Mouse (Mus musculus): ENCODE measurements around the gene Gpn3. TPM values are rescaled to one million over a fixed set of nuclear protein-coding genes. Genes with fewer than 3 reads are reported as not detected.
"Not testable (repeated sequence)": the region's sequence is repeated elsewhere in the genome, so short reads cannot be mapped to it uniquely, and the experiment has no call there.

Gpn3 gene
- total RNA-seq, 2 experiments from 2014 or later = 34.9 to 41.1 TPM

- DNase-seq (ENCODE audit: low spot score in 2 of 2) = no peak
Measured at GRCm38 (mm10) chr5:122415465-122415864, 43.8 kb downstream of the Gpn3 start.

DNA sequence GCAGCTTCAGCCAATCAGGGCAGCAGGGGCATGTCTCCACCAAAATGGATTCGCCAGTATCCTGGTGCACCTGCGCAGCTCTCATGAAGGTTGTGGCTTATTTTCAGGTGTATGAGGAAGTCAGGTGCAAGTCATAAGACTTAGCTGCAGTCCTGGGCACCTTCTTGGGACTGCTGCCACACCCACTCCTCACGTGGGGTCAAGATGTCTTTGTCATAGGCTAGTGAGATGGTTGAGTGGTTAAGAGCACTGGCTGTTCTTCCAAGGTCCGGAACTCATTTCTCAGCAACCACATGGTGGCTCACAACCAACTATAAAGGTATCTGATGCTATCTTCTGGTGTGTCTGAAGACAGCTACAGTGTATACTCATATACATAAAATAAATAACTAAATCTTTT lies 49.0 kb downstream of the Gpn3 start:
- DNase-seq (ENCODE audit: low spot score in 2 of 2) = not testable (repeated sequence)

DNA sequence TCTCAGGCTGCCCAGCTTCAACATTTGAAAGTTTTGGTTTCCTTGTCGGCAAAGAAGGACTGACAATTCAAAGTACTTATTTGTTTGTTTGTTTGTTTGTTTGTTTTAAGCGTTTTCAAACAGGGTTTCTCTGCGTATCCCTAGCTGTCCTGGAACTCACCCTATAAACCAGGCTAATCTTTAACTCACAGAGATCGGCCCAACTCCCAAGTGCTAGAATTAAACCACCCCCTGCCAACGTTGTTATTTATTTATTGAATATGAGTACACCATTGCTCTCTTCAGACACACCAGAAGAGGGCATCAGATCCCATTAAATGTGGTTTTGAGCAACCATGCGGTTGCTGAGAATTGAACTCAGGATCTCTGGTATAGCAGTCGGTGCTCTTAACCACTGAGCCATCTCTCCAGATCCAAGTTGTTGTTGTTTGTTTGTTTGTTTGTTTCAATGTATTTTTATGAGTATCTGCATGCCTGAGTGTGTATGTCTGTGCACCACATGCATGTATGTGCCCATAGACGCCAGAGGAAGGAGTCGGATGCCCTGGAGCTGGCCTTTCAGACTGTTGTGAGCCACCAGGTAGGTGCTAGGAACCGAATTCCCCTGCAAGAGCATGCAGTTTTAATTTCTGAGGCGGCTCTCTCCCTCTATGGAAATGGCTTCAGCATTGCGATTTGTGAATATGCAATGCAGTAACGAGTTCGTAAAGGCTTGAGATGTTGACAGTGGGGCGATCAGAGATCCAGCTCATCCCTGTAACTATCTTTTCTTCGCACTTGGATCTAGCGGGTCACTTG lies 49.8 kb downstream of the Gpn3 start, which contains the start of gene Anapc7:
TSS of gene Anapc7 (plus strand) at position 423 of the 798 bp plus-strand sequence.
- DNase-seq (ENCODE audit: low spot score in 2 of 2) = no peak

- peak; percentile 75 to 84 for DNase-seq (ENCODE audit: low spot score in 2 of 2)
Measured at GRCm38 (mm10) chr5:122422071-122422964, 50.6 kb downstream of the Gpn3 start.

- DNase-seq (ENCODE audit: low spot score in 2 of 2) = no peak
Measured at GRCm38 (mm10) chr5:122423083-122423482, 51.4 kb downstream of the Gpn3 start.

- no peak for DNase-seq (ENCODE audit: low spot score in 2 of 2)
Measured at GRCm38 (mm10) chr5:122425550-122425949, 53.9 kb downstream of the Gpn3 start.

- DNase-seq (ENCODE audit: low spot score in 2 of 2) = no peak
Measured at GRCm38 (mm10) chr5:122430036-122430775, 58.5 kb downstream of the Gpn3 start.

GRCm38 (mm10) chr5:122431221-122431620 lies 59.5 kb downstream of the Gpn3 start:
- DNase-seq (ENCODE audit: low spot score in 2 of 2) = no peak

Other genes starting within 250 kb of the Gpn3 start
- under 1 TPM; 0.20 to 0.28 TPM for gene Ccdc63, start 231.1 kb upstream of the Gpn3 start, total RNA-seq (2021)
- gene Ppp1cc, start 213.6 kb upstream of the Gpn3 start, total RNA-seq (2021) = 100 to 1,000 TPM; 211 to 221 TPM
- gene Hvcn1, start 165.1 kb upstream of the Gpn3 start, total RNA-seq (2021) = 1 to 10 TPM; 4.1 to 5.8 TPM
- gene Tctn1, start 107.4 kb upstream of the Gpn3 start, total RNA-seq (2021) = 10 to 100 TPM; 23.4 to 24.3 TPM
- 10 to 100 TPM; 33.1 to 36.7 TPM for gene Pptc7, start 87.5 kb upstream of the Gpn3 start, total RNA-seq (2021)
- gene Rad9b, start 17.6 kb upstream of the Gpn3 start, total RNA-seq (2021) = 1 to 10 TPM; 4.9 to 5.4 TPM
- gene Vps29, start 17.5 kb upstream of the Gpn3 start, total RNA-seq (2021) = 100 to 1,000 TPM; 127 to 134 TPM
- gene Fam216a, start 488 bp downstream of the Gpn3 start, total RNA-seq (2021) = 10 to 100 TPM; 43.4 to 45.3 TPM
- gene Arpc3, start 20.0 kb downstream of the Gpn3 start, total RNA-seq (2021) = 100 to 1,000 TPM; 164 to 180 TPM
- 10 to 100 TPM; 54.5 to 60.0 TPM for gene Anapc7, start 49.8 kb downstream of the Gpn3 start, total RNA-seq (2021)
- 100 to 1,000 TPM; 190 to 196 TPM for gene Atp2a2, start 130.3 kb downstream of the Gpn3 start, total RNA-seq (2021)
- 10 to 100 TPM; 20.2 to 24.3 TPM for gene Ift81, start 242.6 kb downstream of the Gpn3 start, total RNA-seq (2021)

Measured in adrenal gland, postnatal 4 days (tissue).